Mouse (Mus musculus): ENCODE results near the gene Gm10097. TPM values are rescaled to one million over a fixed set of nuclear protein-coding genes. Genes with fewer than 3 reads are reported as not detected.

Gm10097 gene
- polyA plus RNA-seq, 1 experiment from 2014 or later, result 0.30 TPM

DNA sequence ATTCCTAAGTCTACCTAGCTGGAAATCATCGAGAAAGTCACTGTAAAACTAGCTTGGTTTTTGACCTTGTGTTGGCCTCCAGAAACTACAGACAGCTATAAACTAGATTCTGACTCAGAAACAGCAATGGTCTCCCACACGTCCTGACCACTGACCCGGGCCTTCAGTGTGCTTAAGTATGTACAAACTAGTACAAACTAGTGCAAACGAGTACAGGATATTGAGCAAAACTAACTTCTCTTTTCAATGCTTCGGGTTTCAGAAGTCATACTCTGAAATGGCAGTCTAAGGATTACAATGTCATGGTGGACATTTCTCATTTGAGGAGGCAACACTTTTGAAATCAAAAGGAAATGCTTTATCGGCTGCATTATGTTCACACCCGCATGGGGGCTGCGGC is 24.5 kb upstream of the Gm10097 start:
- DNase-seq (ENCODE audit: low spot score), result no peak
- no peaks in the 10 kb centered on the region for H3K4me1 ChIP-seq (replicated peaks; ENCODE audit: control insufficient read depth, insufficient read depth, low read length)
- no peak overlapping the region for H3K4me3 ChIP-seq (ENCODE audit: low read depth, low read length)
- H3K27ac ChIP-seq (ENCODE audit: low read depth), result no peak overlapping the region
- WGBS, result 88% methylated on average over 8 of the region's 8 CpGs
- no peaks in the 10 kb centered on the region for H3K9me3 ChIP-seq (ENCODE audit: control insufficient read depth, low read length)
- no peak overlapping the region for H3K9ac ChIP-seq (ENCODE audit: low read length)
- no peak for ATAC-seq (replicated peaks; ENCODE audit: low FRiP score, low TSS enrichment, low read depth)
- no peak overlapping the region for H3K4me2 ChIP-seq (ENCODE audit: low read length)
- H3K36me3 ChIP-seq (ENCODE audit: control insufficient read depth, insufficient read depth, low read length), result peaks cover 70% of the 10 kb centered on the region
- H3K27me3 ChIP-seq (replicated peaks; ENCODE audit: control insufficient read depth, insufficient read depth, low read length), result no peaks in the 10 kb centered on the region

DNA sequence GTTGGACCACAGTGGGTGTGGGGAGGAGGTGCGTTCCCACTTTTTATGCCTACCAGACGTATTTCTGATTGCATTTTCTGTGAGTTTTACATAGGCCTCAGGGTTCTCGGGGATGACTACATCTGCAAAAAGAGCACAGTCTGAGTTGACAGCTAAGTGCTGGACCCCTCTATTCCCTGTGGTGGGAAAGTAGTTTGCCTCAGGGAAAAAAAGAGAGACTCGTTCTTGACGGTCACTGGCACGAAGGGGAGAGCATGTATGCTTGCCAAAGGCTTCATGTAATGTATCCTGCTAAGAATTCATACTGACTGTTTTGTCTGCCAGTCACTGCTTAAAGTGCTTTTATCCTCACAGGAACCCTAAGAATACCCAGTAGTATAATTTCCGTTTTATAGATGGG is 23.8 kb upstream of the Gm10097 start:
- no peaks in the 10 kb centered on the region for H3K9me3 ChIP-seq (ENCODE audit: control insufficient read depth, low read length)
- no peak overlapping the region for H3K27ac ChIP-seq (ENCODE audit: low read depth)
- no peak for ATAC-seq (replicated peaks; ENCODE audit: low FRiP score, low TSS enrichment, low read depth)
- WGBS, result 89% methylated on average over 7 of the region's 7 CpGs
- no peaks in the 10 kb centered on the region for H3K4me1 ChIP-seq (replicated peaks; ENCODE audit: control insufficient read depth, insufficient read depth, low read length)
- no peak overlapping the region for H3K9ac ChIP-seq (ENCODE audit: low read length)
- no peak for DNase-seq (ENCODE audit: low spot score)
- no peaks in the 10 kb centered on the region for H3K27me3 ChIP-seq (replicated peaks; ENCODE audit: control insufficient read depth, insufficient read depth, low read length)
- no peak overlapping the region for H3K4me3 ChIP-seq (ENCODE audit: low read depth, low read length)
- H3K4me2 ChIP-seq (ENCODE audit: low read length), result no peak overlapping the region
- peaks cover 64% of the 10 kb centered on the region for H3K36me3 ChIP-seq (ENCODE audit: control insufficient read depth, insufficient read depth, low read length)

DNA sequence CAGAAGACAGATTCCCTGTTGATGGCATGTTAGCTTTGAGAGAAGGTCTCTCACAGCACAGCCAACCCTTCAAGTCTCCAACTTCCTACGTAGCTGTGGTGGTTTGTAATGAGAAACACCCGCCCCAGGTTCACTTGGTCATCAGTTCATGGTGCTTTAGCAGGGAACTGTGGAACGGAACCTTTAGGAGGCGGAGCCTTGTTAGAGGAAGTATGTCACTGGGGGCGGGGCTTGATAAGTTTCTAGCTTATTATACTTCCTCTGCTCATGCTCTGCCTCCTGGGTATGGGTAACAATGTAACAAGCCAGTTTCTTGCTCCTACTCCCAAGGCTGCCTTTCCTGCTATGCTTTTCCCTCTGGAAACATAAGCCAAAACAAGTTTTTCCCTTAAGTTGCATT is 23.3 kb upstream of the Gm10097 start:
- no peak for ATAC-seq (replicated peaks; ENCODE audit: low FRiP score, low TSS enrichment, low read depth)
- Histone ChIP-seq H3K9ac (ENCODE audit: low read length) (no peak overlapping the region), H3K27me3 (replicated peaks; ENCODE audit: control insufficient read depth, insufficient read depth, low read length) (no peaks in the 10 kb centered on the region)

DNA sequence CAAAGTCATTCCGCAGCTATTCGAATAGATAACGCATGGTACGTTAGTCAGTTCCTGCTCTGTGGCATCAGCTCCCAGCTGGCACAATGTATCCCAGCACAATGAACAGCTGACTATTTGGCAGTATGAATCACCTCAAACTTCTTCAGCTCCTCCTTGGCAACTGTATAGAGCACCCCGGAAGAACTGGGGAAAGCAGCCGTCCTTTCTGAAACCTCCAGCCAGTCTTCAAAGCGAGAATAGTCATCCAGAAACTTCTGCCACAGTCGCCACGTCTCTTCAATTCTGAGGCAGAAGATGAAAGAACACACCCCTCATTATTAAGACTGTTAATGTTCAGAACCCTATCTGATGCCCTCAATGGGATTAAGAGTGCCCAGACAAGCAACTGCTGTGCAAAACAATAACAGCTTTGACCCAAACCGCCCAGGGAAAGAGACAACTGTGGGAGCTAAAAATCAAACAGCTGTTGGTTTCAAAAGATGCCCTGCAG is 12.7 kb upstream of the Gm10097 start:
- Histone ChIP-seq H3K9me3 (ENCODE audit: control insufficient read depth, low read length) (no peaks in the 10 kb centered on the region), H3K9ac (ENCODE audit: low read length) (no peak overlapping the region), H3K27me3 (replicated peaks; ENCODE audit: control insufficient read depth, insufficient read depth, low read length) (no peaks in the 10 kb centered on the region), H3K4me1 (replicated peaks; ENCODE audit: control insufficient read depth, insufficient read depth, low read length) (no peaks in the 10 kb centered on the region), H3K4me2 (ENCODE audit: low read length) (no peak overlapping the region), H3K36me3 (ENCODE audit: control insufficient read depth, insufficient read depth, low read length) (peaks cover 39% of the 10 kb centered on the region), H3K27ac (ENCODE audit: low read depth) (no peak overlapping the region), H3K4me3 (ENCODE audit: low read depth, low read length) (no peak overlapping the region)
- 92% methylated on average over 10 of the region's 10 CpGs for WGBS
- ATAC-seq (replicated peaks; ENCODE audit: low FRiP score, low TSS enrichment, low read depth) (no peak), DNase-seq (ENCODE audit: low spot score) (no peak)

More for the DNA sequence above, 23.3 kb upstream of the Gm10097 start:
- Histone ChIP-seq H3K4me3 (ENCODE audit: low read depth, low read length) (no peak overlapping the region), H3K4me2 (ENCODE audit: low read length) (no peak overlapping the region), H3K36me3 (ENCODE audit: control insufficient read depth, insufficient read depth, low read length) (peaks cover 60% of the 10 kb centered on the region), H3K4me1 (replicated peaks; ENCODE audit: control insufficient read depth, insufficient read depth, low read length) (no peaks in the 10 kb centered on the region), H3K27ac (ENCODE audit: low read depth) (no peak overlapping the region), H3K9me3 (ENCODE audit: control insufficient read depth, low read length) (no peaks in the 10 kb centered on the region)
- DNase-seq (ENCODE audit: low spot score), result no peak
- 91% methylated on average over 5 of the region's 5 CpGs for WGBS

DNA sequence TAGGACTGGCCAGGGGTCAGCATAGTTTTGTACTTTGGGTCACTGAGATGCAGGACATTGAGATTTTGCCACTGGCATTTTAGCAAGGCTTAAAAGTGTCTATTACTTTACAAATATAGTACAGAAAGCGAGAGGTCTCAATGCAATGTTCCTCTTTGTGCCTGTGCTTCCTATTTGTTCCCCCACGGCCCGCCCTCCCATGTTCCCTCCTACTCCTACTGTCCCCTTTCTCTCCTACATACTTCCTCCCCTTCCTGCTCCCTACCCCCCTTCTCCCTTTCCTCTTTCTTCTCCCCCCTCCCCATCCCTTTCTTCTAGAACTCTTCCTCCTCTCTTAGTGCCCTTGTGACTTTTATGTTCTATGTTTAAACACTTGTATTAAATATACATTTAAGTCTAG is 12.1 kb upstream of the Gm10097 start:
- Histone ChIP-seq H3K27me3 (replicated peaks; ENCODE audit: control insufficient read depth, insufficient read depth, low read length) (no peaks in the 10 kb centered on the region), H3K36me3 (ENCODE audit: control insufficient read depth, insufficient read depth, low read length) (peaks cover 37% of the 10 kb centered on the region), H3K4me1 (replicated peaks; ENCODE audit: control insufficient read depth, insufficient read depth, low read length) (no peaks in the 10 kb centered on the region), H3K9me3 (ENCODE audit: control insufficient read depth, low read length) (no peaks in the 10 kb centered on the region), H3K27ac (ENCODE audit: low read depth) (no peak overlapping the region), H3K4me3 (ENCODE audit: low read depth, low read length) (no peak overlapping the region), H3K4me2 (ENCODE audit: low read length) (no peak overlapping the region), H3K9ac (ENCODE audit: low read length) (no peak overlapping the region)
- 76% methylated on average over 3 of the region's 3 CpGs for WGBS
- ATAC-seq (replicated peaks; ENCODE audit: low FRiP score, low TSS enrichment, low read depth) (no peak), DNase-seq (ENCODE audit: low spot score) (no peak)

DNA sequence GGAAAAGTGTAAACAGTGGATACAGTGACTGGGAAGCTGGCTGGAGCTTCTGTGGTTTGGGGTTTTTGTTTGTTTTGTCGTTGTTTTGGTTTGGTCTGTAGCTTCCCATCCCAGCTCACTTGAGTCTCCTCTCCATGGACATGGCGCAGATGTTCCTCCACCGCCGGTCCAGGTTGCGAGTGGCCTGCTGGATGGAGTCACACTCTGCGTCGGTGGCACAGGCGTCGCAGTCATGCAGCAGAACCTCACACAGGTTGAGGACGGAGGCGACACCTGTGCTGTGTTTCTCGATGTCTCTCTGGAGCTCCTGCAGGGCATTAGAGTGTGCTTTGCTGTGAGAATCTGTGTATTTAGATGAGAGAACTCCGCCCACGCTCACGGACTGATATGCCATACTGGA is 11.3 kb upstream of the Gm10097 start:
- no peak overlapping the region for H3K4me2 ChIP-seq (ENCODE audit: low read length)
- H3K27me3 ChIP-seq (replicated peaks; ENCODE audit: control insufficient read depth, insufficient read depth, low read length), result no peaks in the 10 kb centered on the region
- H3K4me3 ChIP-seq (ENCODE audit: low read depth, low read length), result no peak overlapping the region
- no peaks in the 10 kb centered on the region for H3K9me3 ChIP-seq (ENCODE audit: control insufficient read depth, low read length)
- no peak overlapping the region for H3K9ac ChIP-seq (ENCODE audit: low read length)
- DNase-seq (ENCODE audit: low spot score) (no peak), ATAC-seq (replicated peaks; ENCODE audit: low FRiP score, low TSS enrichment, low read depth) (no peak)
- 90% methylated on average over 15 of the region's 15 CpGs for WGBS
- peaks cover 31% of the 10 kb centered on the region for H3K36me3 ChIP-seq (ENCODE audit: control insufficient read depth, insufficient read depth, low read length)
- no peaks in the 10 kb centered on the region for H3K4me1 ChIP-seq (replicated peaks; ENCODE audit: control insufficient read depth, insufficient read depth, low read length)
- no peak overlapping the region for H3K27ac ChIP-seq (ENCODE audit: low read depth)

DNA sequence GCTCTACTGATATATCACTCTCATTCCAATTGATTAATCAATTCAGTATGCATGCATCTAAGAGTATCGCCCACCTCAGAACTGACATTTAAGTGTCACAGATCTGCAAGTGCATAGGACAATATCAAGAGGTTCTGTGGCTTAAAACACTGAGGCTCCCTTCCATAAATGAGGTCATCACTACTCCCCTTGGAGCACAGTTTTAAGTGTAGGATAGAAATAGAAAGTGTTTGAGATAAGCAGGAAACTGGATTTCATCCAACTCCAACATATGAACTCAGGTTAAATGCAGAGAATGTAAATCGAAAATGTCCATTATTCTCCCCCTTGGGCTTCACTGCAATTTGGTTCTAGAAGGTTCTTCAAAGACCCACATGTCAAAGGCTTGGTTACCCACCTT is 10.1 kb upstream of the Gm10097 start:
- no peak overlapping the region for H3K4me2 ChIP-seq (ENCODE audit: low read length)
- WGBS, result 92% methylated on average over 2 of the region's 2 CpGs

DNA sequence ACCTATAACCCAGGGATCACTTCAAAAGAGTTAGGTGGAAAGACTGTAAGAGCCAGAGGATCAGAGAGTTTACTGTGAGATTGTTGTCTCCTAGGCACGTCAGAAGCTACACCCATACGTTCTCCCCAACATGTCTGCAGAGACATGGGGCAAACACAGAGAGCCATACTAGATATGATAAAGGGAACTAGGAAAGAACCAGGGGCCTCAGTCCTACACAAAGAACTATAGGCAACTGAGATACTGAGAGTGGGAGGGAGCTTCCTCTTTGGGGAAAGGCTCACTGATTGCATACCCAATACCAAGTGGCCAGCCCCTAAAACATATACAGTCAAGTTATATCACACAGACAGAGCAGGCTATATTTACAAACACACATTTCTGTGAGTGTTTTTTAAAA is 9.0 kb upstream of the Gm10097 start:
- H3K27me3 ChIP-seq (replicated peaks; ENCODE audit: control insufficient read depth, insufficient read depth, low read length), result no peaks in the 10 kb centered on the region
- ATAC-seq (replicated peaks; ENCODE audit: low FRiP score, low TSS enrichment, low read depth) (no peak), DNase-seq (ENCODE audit: low spot score) (no peak)
- H3K9me3 ChIP-seq (ENCODE audit: control insufficient read depth, low read length), result no peaks in the 10 kb centered on the region
- no peaks in the 10 kb centered on the region for H3K4me1 ChIP-seq (replicated peaks; ENCODE audit: control insufficient read depth, insufficient read depth, low read length)
- no peak overlapping the region for H3K27ac ChIP-seq (ENCODE audit: low read depth)
- no peak overlapping the region for H3K4me3 ChIP-seq (ENCODE audit: low read depth, low read length)
- H3K4me2 ChIP-seq (ENCODE audit: low read length), result no peak overlapping the region
- 69% methylated on average over 2 of the region's 2 CpGs for WGBS
- peaks cover 27% of the 10 kb centered on the region for H3K36me3 ChIP-seq (ENCODE audit: control insufficient read depth, insufficient read depth, low read length)
- no peak overlapping the region for H3K9ac ChIP-seq (ENCODE audit: low read length)

More for the DNA sequence above, 10.1 kb upstream of the Gm10097 start:
- Histone ChIP-seq H3K27me3 (replicated peaks; ENCODE audit: control insufficient read depth, insufficient read depth, low read length) (no peaks in the 10 kb centered on the region), H3K4me3 (ENCODE audit: low read depth, low read length) (no peak overlapping the region), H3K4me1 (replicated peaks; ENCODE audit: control insufficient read depth, insufficient read depth, low read length) (no peaks in the 10 kb centered on the region), H3K27ac (ENCODE audit: low read depth) (no peak overlapping the region), H3K9ac (ENCODE audit: low read length) (no peak overlapping the region), H3K9me3 (ENCODE audit: control insufficient read depth, low read length) (no peaks in the 10 kb centered on the region), H3K36me3 (ENCODE audit: control insufficient read depth, insufficient read depth, low read length) (peaks cover 31% of the 10 kb centered on the region)
- ATAC-seq (replicated peaks; ENCODE audit: low FRiP score, low TSS enrichment, low read depth) (no peak), DNase-seq (ENCODE audit: low spot score) (no peak)

DNA sequence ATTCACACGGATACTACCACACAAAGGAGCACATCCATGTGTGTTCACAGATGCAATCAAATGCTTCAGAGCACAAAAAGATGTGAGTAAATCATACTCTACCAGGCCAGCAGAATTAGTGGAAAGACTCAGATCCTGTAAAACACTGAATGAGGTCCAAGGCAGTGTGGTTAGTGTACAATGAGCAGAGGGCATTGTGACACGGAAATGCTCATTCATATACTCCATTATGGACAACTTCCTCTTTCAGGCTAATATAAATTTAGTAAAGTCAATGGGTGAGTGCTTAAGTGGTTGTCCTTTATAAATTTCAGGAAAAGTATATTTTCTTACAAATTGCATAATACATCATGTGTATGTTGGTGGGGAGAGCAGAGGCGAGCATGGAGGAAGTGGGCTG is 1.9 kb upstream of the Gm10097 start:
- Histone ChIP-seq H3K4me1 (replicated peaks; ENCODE audit: control insufficient read depth, insufficient read depth, low read length) (no peaks in the 10 kb centered on the region), H3K4me3 (ENCODE audit: low read depth, low read length) (no peak overlapping the region), H3K36me3 (ENCODE audit: control insufficient read depth, insufficient read depth, low read length) (peaks cover 16% of the 10 kb centered on the region; the same call in 1 of the 2 replicates), H3K27me3 (replicated peaks; ENCODE audit: control insufficient read depth, insufficient read depth, low read length) (no peaks in the 10 kb centered on the region), H3K9me3 (ENCODE audit: control insufficient read depth, low read length) (no peaks in the 10 kb centered on the region), H3K4me2 (ENCODE audit: low read length) (no peak overlapping the region), H3K9ac (ENCODE audit: low read length) (no peak overlapping the region), H3K27ac (ENCODE audit: low read depth) (no peak overlapping the region)
- DNase-seq (ENCODE audit: low spot score) (no peak), ATAC-seq (replicated peaks; ENCODE audit: low FRiP score, low TSS enrichment, low read depth) (no peak)
- WGBS, result 80% methylated on average over 3 of the region's 3 CpGs

Data from intestine, embryonic 14.5 days (tissue).